Mouse (Mus musculus) kidney, postnatal 4 days (tissue): ENCODE measurements at regions not wholly inside any gene's neighbourhood (a gene's known extent, or its start where the extent isn't known, plus 50 kb on each side); places are given as distances from the start of the nearest gene placed in this dataset.

Source experiments
- DNase-seq, 2 experiments: peaks; one replicate each; pipeline ENCODE4 v3.0.0; 2021; ENCODE audit warnings: mixed read lengths in 2 of 2

DNA sequence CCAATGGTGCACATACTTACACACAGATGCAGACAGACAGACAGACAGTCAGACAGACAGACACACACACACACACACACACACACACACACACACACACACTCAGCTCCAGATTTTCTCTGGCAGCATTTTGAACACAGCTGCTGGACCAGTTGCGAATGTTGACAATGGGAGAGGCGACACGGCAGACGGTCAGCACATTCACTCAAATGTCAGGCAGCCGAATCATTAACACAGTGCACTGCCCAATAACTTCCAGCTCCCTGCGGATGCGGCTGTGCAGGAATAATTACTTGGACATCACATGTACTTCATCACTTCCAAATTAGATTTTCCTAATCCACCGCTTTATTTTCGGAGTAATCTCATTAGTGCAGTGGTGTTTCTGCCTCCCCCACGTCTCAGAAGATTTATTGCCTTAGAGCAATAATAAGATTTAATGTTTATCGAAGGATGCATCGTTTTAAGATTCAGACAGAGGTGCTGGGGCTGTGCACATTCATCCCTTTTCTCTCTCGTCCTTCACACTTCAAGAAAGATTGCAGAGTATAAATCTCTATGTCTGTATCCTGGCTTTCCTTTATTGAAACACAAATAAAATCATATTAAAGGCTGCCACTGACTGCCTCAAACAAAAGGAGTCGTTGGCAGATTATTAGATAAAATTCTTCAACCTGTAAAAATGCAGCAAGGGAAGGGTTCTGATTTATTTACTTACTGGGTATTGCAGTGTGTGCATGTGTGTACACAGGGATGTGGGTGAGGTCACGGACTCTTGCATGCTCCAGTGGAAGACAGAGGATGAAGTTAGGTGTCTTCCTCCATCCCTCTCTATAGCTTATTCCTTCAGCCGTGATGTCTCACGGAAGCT is 70.9 kb upstream of the Gas2 start:
- DNase-seq = peak; percentile 5 to 6

GRCm38 (mm10) chr7:51791561-51791863 is 70.3 kb upstream of the Gas2 start:
- no peak for DNase-seq
